Comparison of ENCODE assay signal across 32 mouse cellular contexts in genomic region chr5:130159761-130160201, GRCm38 (mm10). TPM values are rescaled to one million over a fixed set of nuclear protein-coding genes. Genes with fewer than 3 reads are reported as not detected.
DNase-seq lines count a peak whose midpoint lies in the region; ATAC-seq and TF ChIP-seq lines count a peak whose summit lies in the region.
"Had no signal": no experiment of that assay in that cellular context is flagged by ENCODE, and none has a peak within 500 bp of the region (broad histone marks: within the 10 kb centered on the region; RNA-seq: fewer than 3 reads in every experiment).

No protein-coding gene starts in this region.

- H3K9ac ChIP-seq in liver, postnatal 0 days (replicated peaks) = no peak overlapping the region
- no peak overlapping the region for H3K9ac ChIP-seq in stomach, postnatal 0 days (ENCODE audit: low read length)
- H3K9ac ChIP-seq: embryonic facial prominence, embryonic 15.5 days; forebrain, embryonic 12.5 days; hindbrain, embryonic 14.5 days; limb, embryonic 15.5 days; liver, embryonic 14.5 days; lung, embryonic 14.5 days; neural tube, embryonic 13.5 days had no signal

- no peaks in the 10 kb centered on the region for H3K9me3 ChIP-seq in liver, postnatal 0 days (ENCODE audit: low read length)
- H3K9me3 ChIP-seq in stomach, postnatal 0 days (ENCODE audit: control insufficient read depth, low read length) = no peaks in the 10 kb centered on the region
- no peaks in the 10 kb centered on the region for H3K9me3 ChIP-seq in limb, embryonic 10.5 days (replicated peaks)
- H3K9me3 ChIP-seq: embryonic facial prominence, embryonic 10.5 days; embryonic facial prominence, embryonic 15.5 days; forebrain, embryonic 12.5 days; G1E; limb, embryonic 15.5 days; neural tube, embryonic 13.5 days had no signal

- no peak overlapping the region for H3K4me3 ChIP-seq in liver, postnatal 0 days (ENCODE audit: low read depth, low read length)
- no peak overlapping the region for H3K4me3 ChIP-seq in myocyte
- H3K4me3 ChIP-seq in stomach, postnatal 0 days (ENCODE audit: low read depth, low read length) = no peak overlapping the region
- no peak overlapping the region for H3K4me3 ChIP-seq in limb, embryonic 10.5 days
- H3K4me3 ChIP-seq: embryonic facial prominence, embryonic 10.5 days; embryonic facial prominence, embryonic 15.5 days; forebrain, embryonic 12.5 days; limb, embryonic 15.5 days; neural tube, embryonic 13.5 days had no signal

- TF ChIP-seq CTCF in liver, postnatal 0 days (IDR thresholded peaks at IDR 0.05; ENCODE audit: low read depth) = no peak
- TF ChIP-seq CTCF in stomach, postnatal 0 days (IDR thresholded peaks at IDR 0.05; ENCODE audit: low read depth) = no peak

- no peak for TF ChIP-seq EP300 in liver, postnatal 0 days (IDR thresholded peaks at IDR 0.05; ENCODE audit: low read depth)
- no peak for TF ChIP-seq EP300 in stomach, postnatal 0 days (optimal IDR thresholded peaks at IDR 0.05)

- no peaks in the 10 kb centered on the region for H3K27me3 ChIP-seq in liver, postnatal 0 days (ENCODE audit: insufficient read depth, low read length)
- no peaks in the 10 kb centered on the region for H3K27me3 ChIP-seq in myocyte (ENCODE audit: control insufficient read depth, insufficient read depth, insufficient read length)
- H3K27me3 ChIP-seq in stomach, postnatal 0 days (ENCODE audit: control insufficient read depth, insufficient read depth, low read length) = no peaks in the 10 kb centered on the region
- no peaks in the 10 kb centered on the region for H3K27me3 ChIP-seq in limb, embryonic 10.5 days (ENCODE audit: low read depth, poor library complexity, severe bottlenecking)
- H3K27me3 ChIP-seq: embryonic facial prominence, embryonic 15.5 days; forebrain, embryonic 12.5 days; limb, embryonic 15.5 days; neural tube, embryonic 13.5 days had no signal

- no peak overlapping the region for H3K27ac ChIP-seq in liver, postnatal 0 days (ENCODE audit: low read depth)
- no peak overlapping the region for H3K27ac ChIP-seq in stomach, postnatal 0 days (replicated peaks)
- no peak overlapping the region for H3K27ac ChIP-seq in limb, embryonic 10.5 days
- H3K27ac ChIP-seq: embryonic facial prominence, embryonic 10.5 days; embryonic facial prominence, embryonic 15.5 days; forebrain, embryonic 12.5 days; hindbrain, embryonic 14.5 days; limb, embryonic 15.5 days; liver, embryonic 14.5 days; neural tube, embryonic 13.5 days had no signal

- peak; percentile 33; the same call in 1 of the 2 replicates for ATAC-seq in liver, postnatal 0 days
- ATAC-seq in granulocyte monocyte progenitor cell, adult 5-6 weeks (replicated peaks; ENCODE audit: poor library complexity, severe bottlenecking) = peak; percentile 74
- ATAC-seq in stomach, postnatal 0 days (ENCODE audit: low FRiP score, low TSS enrichment) = no peak
- ATAC-seq: inflammation-experienced regulatory T-cells, adult 6 months; midbrain, embryonic 16.5 days had no signal

- 49% methylated on average over 7 of the region's 7 CpGs for WGBS in liver, postnatal 0 days (ENCODE audit: insufficient replicate concordance)
- 61% methylated on average over 7 of the region's 7 CpGs for WGBS in stomach, postnatal 0 days
- 67% methylated on average over 7 of the region's 7 CpGs for WGBS in limb, embryonic 10.5 days

- H3K36me3 ChIP-seq in liver, postnatal 0 days (replicated peaks; ENCODE audit: insufficient read depth, low read length) = no peaks in the 10 kb centered on the region
- H3K36me3 ChIP-seq in myocyte (ENCODE audit: control insufficient read depth, insufficient read depth) = no peaks in the 10 kb centered on the region
- H3K36me3 ChIP-seq in stomach, postnatal 0 days (ENCODE audit: control insufficient read depth, insufficient read depth, low read length) = no peaks in the 10 kb centered on the region
- no peaks in the 10 kb centered on the region for H3K36me3 ChIP-seq in limb, embryonic 10.5 days
- H3K36me3 ChIP-seq: embryonic facial prominence, embryonic 10.5 days; embryonic facial prominence, embryonic 15.5 days; forebrain, embryonic 12.5 days; limb, embryonic 15.5 days had no signal

- TF ChIP-seq POLR2A in myocyte (IDR thresholded peaks at IDR 0.05; ENCODE audit: insufficient read length, low read depth) = no peak

- no peak for DNase-seq in liver, postnatal 0 days
- no peak for DNase-seq in liver
- peak; percentile 53 to 54 for DNase-seq in B cell, adult 2 months
- no peak for DNase-seq in stomach, postnatal 0 days (ENCODE audit: low spot score)
- no peak for DNase-seq in layer of hippocampus, postnatal 10 days (ENCODE audit: low spot score in 2 of 2)
- no peak for DNase-seq in limb, embryonic 10.5 days (ENCODE audit: low spot score)
- DNase-seq: adrenal gland, postnatal 36 days; cerebellum, adult 18-20 months; cerebellum, postnatal 10 days; gastrocnemius, postnatal 14 days; heart, adult 18-20 months; heart, postnatal 36 days; kidney, adult 11 months; kidney, postnatal 14 days; left cerebral cortex, postnatal 4 days; lung, embryonic 14.5 days; lung, postnatal 14 days; right cerebral cortex, postnatal 14 days had no signal

- H3K4me2 ChIP-seq in liver, postnatal 0 days (ENCODE audit: low read depth, low read length) = no peak overlapping the region
- no peak overlapping the region for H3K4me2 ChIP-seq in myocyte (ENCODE audit: low read depth)
- no peak overlapping the region for H3K4me2 ChIP-seq in stomach, postnatal 0 days (replicated peaks; ENCODE audit: low read depth)
- H3K4me2 ChIP-seq: embryonic facial prominence, embryonic 15.5 days; forebrain, embryonic 12.5 days; heart, embryonic 11.5 days; hindbrain, embryonic 14.5 days; limb, embryonic 15.5 days; lung, embryonic 14.5 days; midbrain, embryonic 11.5 days; neural tube, embryonic 13.5 days had no signal

- H3K4me1 ChIP-seq in liver, postnatal 0 days (ENCODE audit: insufficient read depth) = no peaks in the 10 kb centered on the region
- no peaks in the 10 kb centered on the region for H3K4me1 ChIP-seq in stomach, postnatal 0 days (replicated peaks; ENCODE audit: control insufficient read depth, insufficient read depth)
- H3K4me1 ChIP-seq in limb, embryonic 10.5 days = 0 out of 2 replicates have a peak, but pooled peaks cover 7% of the 10 kb centered on the region
- H3K4me1 ChIP-seq: embryonic facial prominence, embryonic 10.5 days; embryonic facial prominence, embryonic 15.5 days; forebrain, embryonic 12.5 days; limb, embryonic 15.5 days; neural tube, embryonic 13.5 days had no signal

- no peak overlapping the region for H3ac ChIP-seq in myocyte (ENCODE audit: control insufficient read depth, insufficient read length)

- H3K79me2 ChIP-seq in myocyte (ENCODE audit: control insufficient read depth, insufficient read depth) = no peaks in the 10 kb centered on the region

TF ChIP-seq in myocyte, 11 proteins besides CTCF, POLR2A, EP300 and RAD21:
- no peak for TF ChIP-seq REST (IDR thresholded peaks at IDR 0.05; ENCODE audit: insufficient read depth, insufficient read length)
- TF ChIP-seq USF1 (IDR thresholded peaks at IDR 0.05; ENCODE audit: low read depth) = peak; percentile 3
TF ChIP-seq in myocyte: peak in this region for 1.

RNA-seq across cellular contexts. Expression of gene Rabgef1, which starts 11.8 kb away (rescaled TPM):
- polyA plus RNA-seq in liver, postnatal 0 days (2015; fragmentation: Nextera tagmentation; extraction: Ambion mirVana) = 18.5 and 19.7 TPM in 2 replicates
- total RNA-seq in granulocyte monocyte progenitor cell, adult 5-6 weeks (2014; fragmentation: Nextera tagmentation) = 12.8 and 18.8 TPM in 2 replicates
- 11.3 and 24.0 TPM in 2 replicates for total RNA-seq in granulocyte monocyte progenitor cell, adult 5-6 weeks (2017)
- polyA plus RNA-seq in myocyte (2012; fragmentation: generic; extraction: Trizol) = 18.8 TPM
- polyA plus RNA-seq in stomach, postnatal 0 days (2015; fragmentation: Nextera tagmentation; extraction: Ambion mirVana) = 33.0 and 33.6 TPM in 2 replicates
- total RNA-seq in layer of hippocampus, postnatal 10 days (2021) = 10 to 100 TPM; 31.8 to 38.1 TPM
- polyA plus RNA-seq in limb, embryonic 10.5 days (2016; fragmentation: Nextera tagmentation; extraction: Ambion mirVana) = 21.7 and 22.1 TPM in 2 replicates

RNA-seq across cellular contexts. Expression of gene Kctd7, which starts 15.1 kb away (rescaled TPM):
- polyA plus RNA-seq in liver, postnatal 0 days (2015; fragmentation: Nextera tagmentation; extraction: Ambion mirVana) = 3.6 and 3.9 TPM in 2 replicates
- 3.2 and 4.4 TPM in 2 replicates for total RNA-seq in granulocyte monocyte progenitor cell, adult 5-6 weeks (2014; fragmentation: Nextera tagmentation)
- total RNA-seq in granulocyte monocyte progenitor cell, adult 5-6 weeks (2017) = 3.6 and 4.1 TPM in 2 replicates
- polyA plus RNA-seq in myocyte (2012; fragmentation: generic; extraction: Trizol) = 4.5 TPM
- polyA plus RNA-seq in stomach, postnatal 0 days (2015; fragmentation: Nextera tagmentation; extraction: Ambion mirVana) = 2.3 and 2.4 TPM in 2 replicates
- 10 to 100 TPM; 13.1 to 14.0 TPM for total RNA-seq in layer of hippocampus, postnatal 10 days (2021)
- polyA plus RNA-seq in limb, embryonic 10.5 days (2016; fragmentation: Nextera tagmentation; extraction: Ambion mirVana) = 3.4 and 4.7 TPM in 2 replicates

RNA-seq across cellular contexts. Expression of gene Tmem248, which starts 57.1 kb away (rescaled TPM):
- polyA plus RNA-seq in liver, postnatal 0 days (2015; fragmentation: Nextera tagmentation; extraction: Ambion mirVana) = 28.1 and 30.7 TPM in 2 replicates
- total RNA-seq in granulocyte monocyte progenitor cell, adult 5-6 weeks (2014; fragmentation: Nextera tagmentation) = 64.5 and 70.1 TPM in 2 replicates
- total RNA-seq in granulocyte monocyte progenitor cell, adult 5-6 weeks (2017) = 71.8 and 85.0 TPM in 2 replicates
- polyA plus RNA-seq in myocyte (2012; fragmentation: generic; extraction: Trizol) = 25.3 TPM
- polyA plus RNA-seq in stomach, postnatal 0 days (2015; fragmentation: Nextera tagmentation; extraction: Ambion mirVana) = 33.2 and 34.4 TPM in 2 replicates
- total RNA-seq in layer of hippocampus, postnatal 10 days (2021) = 10 to 100 TPM; 36.1 to 37.0 TPM
- polyA plus RNA-seq in limb, embryonic 10.5 days (2016; fragmentation: Nextera tagmentation; extraction: Ambion mirVana) = 40.2 and 40.5 TPM in 2 replicates

Comparison
In these comparisons a context has a peak if more than half of its experiments do, and no peak if none do; other contexts are left out.
1. DNase-seq: peak in B cell, adult 2 months (2 of 2); none in liver, postnatal 0 days (single experiment), liver (single experiment), stomach, postnatal 0 days (single experiment), layer of hippocampus, postnatal 10 days (0 of 2) and limb, embryonic 10.5 days (single experiment).